Mouse (Mus musculus): ENCODE measurements around the gene Rpf1.
A peak's percentile ranks its signal among the peaks of the same experiment; 100 is the strongest.

- TF ChIP-seq POLR2A (IDR thresholded peaks at IDR 0.05; ENCODE audit: low read depth, low read length) (peak; percentile 91), EP300 (IDR thresholded peaks at IDR 0.05; ENCODE audit: low read length) (no peak), MAX (IDR thresholded peaks at IDR 0.05; ENCODE audit: low read length) (peak; percentile 55), ZNF384 (IDR thresholded peaks at IDR 0.05; ENCODE audit: low read depth, low read length) (no peak), ZKSCAN1 (IDR thresholded peaks at IDR 0.05; ENCODE audit: borderline replicate concordance, low read depth, low read length) (no peak), ZMIZ1 (IDR thresholded peaks at IDR 0.05; ENCODE audit: low read depth, low read length) (peak; percentile 96), RCOR1 (conservative IDR thresholded peaks at IDR 0.05; ENCODE audit: low read depth, low read length) (peak; percentile 82; the same call in 1 of the 2 replicates), MAFK (IDR thresholded peaks at IDR 0.05; ENCODE audit: insufficient replicate concordance, low read length) (no peak), CTCF (conservative IDR thresholded peaks at IDR 0.05 in 1 of 2, IDR thresholded peaks at IDR 0.05 in 1 of 2; ENCODE audit: low read depth in 2 of 2, low read length in 2 of 2) (no peak)
These were observed 21.7 kb downstream of the Rpf1 start, which contains the start of the genes Spata1 and Gng5 for GRCm38 (mm10) chr3:146499431-146500002.
